Mouse (Mus musculus) kidney, adult 11 months (tissue): ENCODE measurements around the gene Ubqln5.

ENCODE experiments used
- DNase-seq: peaks from one replicate; pipeline ENCODE4 v3.0.0; 2022

Gene Ubqln5

DNA sequence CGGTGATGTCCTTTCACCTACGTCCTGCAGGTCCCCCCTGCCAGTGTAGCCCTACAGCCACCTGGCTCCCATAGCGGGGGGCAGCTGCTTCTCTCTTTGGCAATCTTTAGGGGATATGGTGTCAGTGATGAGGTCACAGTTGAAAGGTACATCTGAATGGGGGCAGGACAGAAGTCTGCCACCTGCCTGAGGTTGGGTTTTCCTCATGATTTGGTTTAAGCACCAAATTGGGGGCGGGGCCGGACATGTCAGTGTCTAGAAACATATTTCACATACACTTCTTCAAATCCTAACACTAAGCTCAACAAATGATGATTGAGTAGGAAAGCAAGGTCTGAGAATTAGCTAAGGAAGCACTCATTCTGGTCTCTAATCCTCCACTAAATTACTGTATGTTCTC lies at the start of gene Ubqln5:
Gene Ubqln5, minus strand, starts transcription at position 101 of the 400 bp plus-strand sequence.
- no peak for DNase-seq

DNA sequence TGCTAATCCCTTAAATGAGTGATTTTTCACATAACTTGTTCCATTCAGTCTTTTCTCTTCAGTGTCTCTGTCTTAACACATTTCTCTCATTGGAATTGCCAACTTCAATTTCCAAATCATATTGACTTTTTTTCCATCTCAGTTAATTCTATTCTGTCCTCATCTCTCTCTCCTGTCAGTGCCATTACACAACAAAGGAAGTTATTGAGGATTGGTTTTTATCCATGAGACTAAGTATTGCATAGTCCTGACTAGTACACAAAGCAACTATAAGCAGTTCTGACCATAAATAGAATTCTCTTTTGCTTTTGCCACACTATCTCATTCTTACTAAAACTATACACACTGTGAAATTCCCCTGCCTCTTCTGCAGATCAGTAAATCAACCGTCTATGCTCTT lies 49.4 kb upstream of the Ubqln5 start:
- no peak for DNase-seq

DNA sequence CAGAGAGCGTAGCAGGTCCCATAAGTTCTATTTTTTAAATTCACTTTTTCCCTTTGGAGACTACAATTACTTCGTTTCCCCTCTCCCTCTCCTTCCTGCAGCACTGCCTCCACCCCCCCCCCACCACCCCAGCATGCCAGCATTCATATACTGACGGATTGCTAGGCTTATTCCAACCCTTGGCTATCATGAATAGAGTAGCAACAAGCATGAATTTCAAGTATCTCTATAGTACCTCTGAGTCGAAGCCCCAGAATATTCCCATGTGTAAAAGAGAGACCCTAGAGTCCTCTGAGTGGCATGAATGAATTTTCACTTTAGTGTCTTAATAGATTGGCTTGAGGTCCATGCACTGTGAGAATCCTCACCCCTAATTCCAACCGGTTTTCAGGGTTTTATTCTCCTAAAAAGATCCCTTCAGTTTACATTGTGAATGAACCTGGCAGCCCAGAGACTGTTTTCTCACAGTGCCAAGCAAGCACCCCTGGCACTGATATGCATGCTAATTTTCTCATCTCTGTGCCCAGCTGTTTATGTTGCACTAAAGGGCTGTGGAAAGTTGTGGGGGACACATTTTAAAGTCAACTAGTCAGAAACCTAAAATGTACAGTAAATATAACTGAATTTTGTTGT lies 48.9 kb upstream of the Ubqln5 start:
- no peak for DNase-seq

DNA sequence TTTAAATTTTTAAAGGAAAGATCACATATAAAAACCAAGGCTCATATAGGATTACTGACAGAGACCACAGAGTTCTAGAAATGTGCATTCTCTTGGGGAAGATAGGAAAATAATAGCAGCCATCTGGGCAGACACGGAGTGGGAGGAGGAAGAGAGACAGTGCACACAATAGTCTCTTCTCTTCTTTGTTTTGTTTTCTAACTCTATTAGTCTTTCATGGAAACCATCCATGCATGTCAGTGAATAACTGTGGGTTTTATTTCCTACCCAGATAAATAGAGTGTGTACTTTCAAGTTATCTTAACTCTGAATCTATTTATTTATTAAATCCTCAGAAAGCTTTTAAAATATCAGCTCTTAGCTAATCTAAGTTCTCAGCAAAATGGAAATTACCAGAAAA lies 45.5 kb upstream of the Ubqln5 start:
- no peak for DNase-seq

DNA sequence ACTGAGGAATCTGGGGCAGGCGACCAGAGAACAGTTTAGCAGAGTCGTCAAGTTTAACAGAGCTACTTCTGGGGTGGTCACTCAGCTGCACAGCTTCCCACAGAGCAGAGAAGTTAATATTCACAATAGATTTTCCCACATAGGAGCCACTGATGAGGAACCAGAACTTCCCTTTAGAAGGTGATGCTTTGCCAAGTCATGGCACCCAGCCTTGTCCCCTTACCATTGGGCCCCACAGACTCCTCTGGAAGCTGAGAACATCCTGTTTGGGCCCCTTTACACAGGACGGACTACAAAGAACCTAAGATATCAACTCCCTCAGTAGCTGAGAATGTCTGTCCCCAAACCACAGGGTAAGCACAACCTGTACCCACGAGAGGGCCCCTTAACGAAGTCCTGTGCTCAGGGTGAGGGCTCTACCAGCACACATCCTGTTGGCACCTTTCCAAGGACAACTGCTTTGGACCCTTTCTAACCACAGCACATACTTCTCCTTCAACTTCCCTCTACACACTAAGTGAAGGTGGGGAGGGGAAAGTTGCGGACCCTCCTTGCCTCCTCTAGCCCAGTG lies 40.1 kb upstream of the Ubqln5 start:
- no peak for DNase-seq

DNA sequence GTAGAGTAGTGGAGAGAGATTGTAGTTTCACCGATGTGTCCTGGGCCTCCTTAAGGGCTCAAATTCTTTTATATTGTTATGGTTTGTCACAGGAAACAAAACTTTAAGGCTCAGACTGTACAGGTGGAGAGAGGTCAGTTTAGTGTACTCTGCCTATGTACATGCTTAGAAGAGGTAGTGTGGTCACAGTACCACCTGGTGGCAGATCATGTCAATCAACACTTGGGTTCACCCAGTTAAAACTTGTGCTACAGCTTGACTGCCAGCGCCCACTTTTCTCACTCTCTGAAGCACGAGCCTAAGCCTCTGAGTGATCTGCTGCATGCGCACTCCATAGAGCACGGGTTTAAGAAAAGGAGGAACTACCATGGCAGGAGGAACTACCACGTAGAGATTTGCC lies 37.5 kb upstream of the Ubqln5 start:
- no peak for DNase-seq

DNA sequence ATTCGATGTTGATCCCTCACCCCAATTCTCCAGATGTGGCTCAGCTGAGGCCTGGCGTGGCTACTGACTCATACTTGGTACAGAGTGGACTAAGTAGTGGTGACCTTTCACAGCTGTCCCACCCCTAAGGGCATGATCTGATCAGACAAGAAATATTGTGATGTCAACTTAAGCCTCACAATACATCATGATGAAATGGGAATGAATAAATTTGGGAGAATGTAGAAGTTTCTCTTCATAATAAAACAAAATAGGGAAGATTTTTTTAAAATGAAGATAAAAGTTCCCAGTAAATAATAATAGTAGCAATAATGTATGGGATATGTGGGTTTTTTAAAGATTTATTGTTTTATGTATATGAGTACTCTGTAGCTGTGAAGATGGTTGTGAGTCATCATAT lies 20.8 kb upstream of the Ubqln5 start, which contains the start of gene Ubqlnl:
Gene Ubqlnl, minus strand, starts transcription at position 101 of the 400 bp plus-strand sequence.
- DNase-seq, result no peak

DNA sequence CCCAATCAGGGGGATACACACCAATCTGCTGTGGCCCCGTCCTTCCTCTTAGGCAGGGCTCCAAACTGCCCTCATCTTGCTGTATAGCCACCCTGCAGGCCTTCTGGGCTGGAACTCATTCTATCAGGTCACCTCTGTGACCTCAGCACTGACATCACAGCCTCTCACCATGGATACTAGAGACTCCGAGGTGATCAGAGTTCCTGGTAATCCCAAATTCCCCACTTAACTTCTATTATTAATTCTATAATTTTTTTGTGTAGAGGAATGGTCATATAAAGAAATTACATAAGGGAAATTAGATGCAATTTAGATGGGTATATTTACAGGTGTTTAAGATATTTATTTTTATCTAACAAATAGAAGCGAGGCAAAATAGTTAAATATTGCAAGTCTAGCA lies 13.6 kb upstream of the Ubqln5 start, which contains the start of gene Ubqln3:
Gene Ubqln3, minus strand, starts transcription at position 101 of the 400 bp plus-strand sequence.
- no peak for DNase-seq

DNA sequence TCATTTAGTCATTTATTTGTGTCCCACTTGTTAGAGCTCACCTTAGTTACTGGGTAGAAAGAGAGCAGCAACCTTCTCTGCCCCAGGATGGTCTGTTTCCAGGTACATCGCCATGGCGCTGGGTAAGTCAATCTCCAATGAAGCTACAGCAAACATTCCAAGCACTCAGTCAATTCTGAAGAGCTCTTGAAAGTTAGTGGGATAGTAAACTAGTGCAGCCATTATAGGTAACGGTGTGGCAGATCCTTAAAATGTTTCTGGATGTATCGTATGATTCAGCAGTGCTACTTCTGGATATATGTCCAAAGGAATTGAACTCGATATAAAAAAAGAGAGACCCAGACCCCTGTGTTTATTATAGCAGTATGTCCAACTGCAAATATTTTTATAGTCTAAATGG lies 7.7 kb upstream of the Ubqln5 start, which contains the start of gene Olfr643:
Gene Olfr643, minus strand, starts transcription at position 101 of the 400 bp plus-strand sequence.
- no peak for DNase-seq

DNA sequence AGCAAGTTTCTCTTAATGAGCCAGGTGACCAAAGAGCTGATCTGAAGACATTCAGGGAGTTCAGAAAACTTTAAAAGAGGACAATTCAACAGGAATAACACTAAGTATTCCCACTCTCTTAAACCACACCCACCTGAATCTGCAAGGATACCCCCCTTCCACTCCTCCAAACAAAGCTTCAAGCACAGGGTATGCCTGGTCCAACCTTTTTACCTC lies 25.0 kb downstream of the Ubqln5 start, which contains the start of gene Olfr646:
Gene Olfr646, plus strand, starts transcription at position 117 of the 216 bp plus-strand sequence.
- no peak for DNase-seq

DNA sequence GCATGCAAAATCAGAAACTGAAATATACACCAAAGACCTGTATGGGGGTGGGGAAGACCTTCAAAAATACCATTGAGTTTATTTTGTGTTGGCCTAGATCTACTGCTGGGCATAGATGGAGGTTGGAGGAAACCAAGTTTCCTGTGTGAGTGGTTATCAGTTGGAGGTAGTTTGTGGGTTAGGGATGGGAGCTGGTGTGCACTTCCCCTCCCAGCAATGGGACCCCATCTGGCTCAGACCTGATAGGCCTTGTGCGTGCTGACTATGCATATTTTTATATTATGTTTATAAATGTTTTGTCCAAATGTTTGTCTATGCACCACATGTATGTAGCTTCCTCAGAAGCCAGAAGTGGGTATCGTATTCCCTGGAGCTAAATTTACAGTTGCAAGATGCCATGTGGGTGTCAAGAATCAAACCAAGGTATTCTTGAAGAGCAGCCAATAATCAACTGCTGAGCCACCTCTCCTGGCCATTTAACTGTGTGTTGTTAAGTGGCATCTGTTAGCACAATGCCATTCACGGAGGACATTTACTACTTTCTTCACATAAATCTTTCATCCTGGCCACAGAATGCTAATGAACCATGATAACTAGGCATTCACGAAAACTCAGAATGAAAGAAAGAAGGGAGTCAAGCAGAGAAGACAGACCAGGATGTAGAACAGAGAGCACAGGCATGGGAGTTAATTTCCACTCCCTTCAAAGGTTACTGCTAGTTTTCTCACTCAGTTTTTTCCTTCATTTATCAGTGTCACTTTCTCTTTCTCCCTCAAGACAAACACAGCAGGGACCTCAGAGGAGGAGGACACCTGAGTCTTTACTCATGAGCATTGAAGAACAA lies 25.5 kb downstream of the Ubqln5 start:
- no peak for DNase-seq

DNA sequence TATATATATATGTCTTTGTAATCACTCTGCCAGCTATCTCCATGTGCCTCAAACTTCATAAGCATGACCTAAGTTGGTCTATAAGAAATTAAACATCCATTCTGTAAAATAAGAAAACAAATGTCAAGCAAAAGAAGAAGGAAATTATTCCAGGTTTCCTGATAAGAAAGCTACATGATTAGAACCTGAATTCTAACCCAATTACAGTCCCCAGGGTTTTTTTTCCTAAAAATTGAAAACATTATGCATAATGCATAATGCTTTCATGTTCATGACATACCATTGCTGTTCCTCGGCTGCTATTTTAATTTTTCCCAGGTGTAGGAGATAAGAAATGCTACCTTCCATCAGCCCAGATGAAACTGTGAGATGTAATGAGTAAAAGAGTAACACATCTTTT lies 44.3 kb downstream of the Ubqln5 start, which contains the start of gene Olfr645:
Gene Olfr645, minus strand, starts transcription at position 101 of the 400 bp plus-strand sequence.
- DNase-seq, result no peak
